Mouse (Mus musculus) heart, postnatal 4 days (tissue): ENCODE data around the gene Inpp4b. TPM values are rescaled to one million over a fixed set of nuclear protein-coding genes. Genes with fewer than 3 reads are reported as not detected.

ENCODE experiments used
- DNase-seq: peaks from one replicate; pipeline ENCODE4 v3.0.0; 2021
- total RNA-seq, 2 experiments: library from RNA; stranded (reverse); gene quantifications; 2 replicates each; pipeline ENCODE4 v1.2.3; 2021

Inpp4b gene
- total RNA-seq, 2 experiments from 2014 or later = 48.2 to 54.0 TPM

GRCm38 (mm10) chr8:81581817-81582437, 239.6 kb downstream of the Inpp4b start:
- no peak for DNase-seq

- no peak for DNase-seq
These were observed 240.6 kb downstream of the Inpp4b start for GRCm38 (mm10) chr8:81582906-81583305.

- DNase-seq = no peak
These were observed 244.4 kb downstream of the Inpp4b start for GRCm38 (mm10) chr8:81586783-81587182.

- DNase-seq = no peak
These were observed 251.9 kb downstream of the Inpp4b start for GRCm38 (mm10) chr8:81594134-81594714.

- DNase-seq = no peak
These were observed 256.9 kb downstream of the Inpp4b start for GRCm38 (mm10) chr8:81599209-81599608.

- DNase-seq = no peak
These were observed 258.8 kb downstream of the Inpp4b start for GRCm38 (mm10) chr8:81601136-81601535.

GRCm38 (mm10) chr8:81608082-81608481, 265.7 kb downstream of the Inpp4b start:
- DNase-seq = no peak

- no peak for DNase-seq
These were observed 266.7 kb downstream of the Inpp4b start for GRCm38 (mm10) chr8:81609064-81609463.

GRCm38 (mm10) chr8:81612611-81613010, 270.3 kb downstream of the Inpp4b start:
- DNase-seq = peak; percentile 9

GRCm38 (mm10) chr8:81614135-81614534, 271.8 kb downstream of the Inpp4b start:
- no peak for DNase-seq

- no peak for DNase-seq
These were observed 272.2 kb downstream of the Inpp4b start for GRCm38 (mm10) chr8:81614605-81615004.

- DNase-seq = no peak
These were observed 273.2 kb downstream of the Inpp4b start for GRCm38 (mm10) chr8:81615552-81615951.

GRCm38 (mm10) chr8:81618918-81619317, 276.6 kb downstream of the Inpp4b start:
- DNase-seq = no peak

- DNase-seq = no peak
These were observed 292.7 kb downstream of the Inpp4b start for GRCm38 (mm10) chr8:81635015-81635414.

- peak; percentile 6 for DNase-seq
These were observed 293.7 kb downstream of the Inpp4b start for GRCm38 (mm10) chr8:81635912-81636583.

GRCm38 (mm10) chr8:81638478-81638877, 296.1 kb downstream of the Inpp4b start:
- no peak for DNase-seq

- DNase-seq = no peak
These were observed 297.5 kb downstream of the Inpp4b start for GRCm38 (mm10) chr8:81639820-81640219.

GRCm38 (mm10) chr8:81643030-81643429, 300.7 kb downstream of the Inpp4b start:
- DNase-seq = no peak

GRCm38 (mm10) chr8:81692167-81692566, 349.8 kb downstream of the Inpp4b start:
- no peak for DNase-seq

GRCm38 (mm10) chr8:81694893-81695292, 352.5 kb downstream of the Inpp4b start:
- DNase-seq = no peak

GRCm38 (mm10) chr8:81702038-81702437, 359.7 kb downstream of the Inpp4b start:
- DNase-seq = no peak

- no peak for DNase-seq
These were observed 361.4 kb downstream of the Inpp4b start for GRCm38 (mm10) chr8:81703571-81704365.

- no peak for DNase-seq
These were observed 365.1 kb downstream of the Inpp4b start for GRCm38 (mm10) chr8:81707436-81707835.
